Mouse (Mus musculus) CH12.LX (cell line): ENCODE data around the gene Igfals. TPM values are rescaled to one million over a fixed set of nuclear protein-coding genes. Genes with fewer than 3 reads are reported as not detected.

Experiments used
- DNase-seq: peaks from one replicate; pipeline ENCODE4 v3.0.0-alpha.2; 2013; ENCODE audit errors: extremely low read depth
- H3K27ac ChIP-seq: 2 replicates; pipeline ENCODE4 v1.5.1; 2012; ENCODE audit warnings: low read depth, mild to moderate bottlenecking, control low read depth, moderate library complexity; ENCODE audit not compliant: insufficient read depth
- H3K27me3 ChIP-seq: replicated peaks from 2 replicates; pipeline ENCODE3; 2012; ENCODE audit warnings: inconsistent platforms
- H3K36me3 ChIP-seq, 2 experiments: replicated peaks in 1 of 2; 2 replicates each; pipeline versions ENCODE3 to v1.6.1; 2012; ENCODE audit warnings: inconsistent platforms in 1 of 2, low read length in 1 of 2, mild to moderate bottlenecking in 1 of 2, mixed read lengths in 1 of 2, moderate library complexity in 1 of 2; ENCODE audit not compliant: control insufficient read depth in 1 of 2, insufficient read depth in 1 of 2
- H3K4me1 ChIP-seq, 2 experiments: 2 replicates each; pipeline ENCODE4 v1.6.1; 2012; ENCODE audit warnings: inconsistent platforms in 1 of 2, moderate library complexity in 1 of 2; ENCODE audit not compliant: insufficient read depth in 2 of 2, control insufficient read depth in 1 of 2
- H3K4me2 ChIP-seq: 2 replicates; pipeline ENCODE4 v1.6.1; 2012; ENCODE audit warnings: low read depth, mild to moderate bottlenecking, control low read depth; ENCODE audit not compliant: poor library complexity, insufficient read depth, severe bottlenecking
- H3K4me3 ChIP-seq, 3 experiments: fragments of 150-350 bp in 1 of 3; sonication (generic) in 1 of 3; replicated peaks in 1 of 3; 2 replicates each; pipeline versions ENCODE3 to v1.5.1; 2011 to 2012; ENCODE audit warnings: low read depth in 2 of 3, low read length in 2 of 3, mild to moderate bottlenecking in 2 of 3, moderate library complexity in 2 of 3, control low read depth in 1 of 3, improper control_type of control experiment in 1 of 3, inconsistent platforms in 1 of 3, mixed read lengths in 1 of 3; ENCODE audit not compliant: poor library complexity in 1 of 3
- H3K79me2 ChIP-seq: replicated peaks from 2 replicates; pipeline ENCODE4 v1.6.1; 2012; ENCODE audit warnings: mild to moderate bottlenecking, moderate library complexity; ENCODE audit not compliant: control insufficient read depth, poor library complexity, insufficient read depth, severe bottlenecking; ENCODE audit errors: extremely low read depth
- H3K9ac ChIP-seq: 2 replicates; pipeline ENCODE4 v1.6.1; 2012; ENCODE audit warnings: low read depth, mild to moderate bottlenecking, control low read depth, moderate library complexity; ENCODE audit not compliant: insufficient read depth
- H3K9me3 ChIP-seq: replicated peaks from 2 replicates; pipeline ENCODE3; 2012; ENCODE audit warnings: low read length, inconsistent platforms, mixed read lengths
- CHD1 ChIP-seq: IDR thresholded peaks from 2 replicates; pipeline ENCODE4 v1.6.1; 2012; ENCODE audit warnings: low read depth, low read length, improper control_type of control experiment, inconsistent platforms
- E2F4 ChIP-seq: IDR thresholded peaks from 2 replicates; pipeline ENCODE4 v1.6.1; 2011; ENCODE audit warnings: low read depth, low read length, improper control_type of control experiment; ENCODE audit not compliant: insufficient replicate concordance
- EP300 ChIP-seq: IDR thresholded peaks from 2 replicates; pipeline ENCODE4 v1.6.1; 2011; ENCODE audit warnings: low read length, improper control_type of control experiment
- JUND ChIP-seq: conservative IDR thresholded peaks from 2 replicates; pipeline ENCODE4 v1.6.1; 2011; ENCODE audit warnings: low read depth, low read length, improper control_type of control experiment
- KAT2A ChIP-seq: IDR thresholded peaks from 2 replicates; pipeline ENCODE4 v1.6.1; 2012; ENCODE audit warnings: low read length, improper control_type of control experiment, inconsistent platforms; ENCODE audit not compliant: insufficient replicate concordance
- MAFK ChIP-seq: IDR thresholded peaks from 2 replicates; pipeline ENCODE4 v1.6.1; 2011; ENCODE audit warnings: low read length, improper control_type of control experiment; ENCODE audit not compliant: insufficient replicate concordance
- MAZ ChIP-seq: IDR thresholded peaks from 2 replicates; pipeline ENCODE4 v1.6.1; 2012; ENCODE audit warnings: low read depth, mild to moderate bottlenecking, inconsistent platforms, low read length, improper control_type of control experiment, moderate library complexity
- MEF2A ChIP-seq: IDR thresholded peaks from 2 replicates; pipeline ENCODE4 v1.6.1; 2014; ENCODE audit warnings: low read depth, mild to moderate bottlenecking, inconsistent platforms, low read length, improper control_type of control experiment, borderline replicate concordance
- MXI1 ChIP-seq: IDR thresholded peaks from 2 replicates; pipeline ENCODE4 v1.6.1; 2011; ENCODE audit warnings: mild to moderate bottlenecking, low read depth, low read length, improper control_type of control experiment
- MYC ChIP-seq: IDR thresholded peaks from 2 replicates; pipeline ENCODE4 v1.6.1; 2011; ENCODE audit warnings: low read depth, mild to moderate bottlenecking, improper control_type of control experiment, low read length
- SIN3A ChIP-seq: IDR thresholded peaks from 2 replicates; pipeline ENCODE4 v1.6.1; 2012; ENCODE audit warnings: low read length, improper control_type of control experiment, inconsistent platforms
- SMC3 ChIP-seq: IDR thresholded peaks from 2 replicates; pipeline ENCODE4 v1.6.1; 2011; ENCODE audit warnings: low read depth, low read length, improper control_type of control experiment
- TBP ChIP-seq: conservative IDR thresholded peaks from 2 replicates; pipeline ENCODE4 v1.6.1; 2011; ENCODE audit warnings: low read depth, low read length, improper control_type of control experiment
- TCF12 ChIP-seq: IDR thresholded peaks from 2 replicates; pipeline ENCODE4 v1.6.1; 2014; ENCODE audit warnings: low read depth, mild to moderate bottlenecking, inconsistent platforms, low read length, improper control_type of control experiment
- USF1 ChIP-seq: IDR thresholded peaks from 2 replicates; pipeline ENCODE4 v1.6.1; 2014; ENCODE audit warnings: low read depth, mild to moderate bottlenecking, inconsistent platforms, low read length, improper control_type of control experiment
- USF2 ChIP-seq: conservative IDR thresholded peaks from 2 replicates; pipeline ENCODE4 v1.6.1; 2011; ENCODE audit warnings: low read depth, low read length, improper control_type of control experiment
- ZC3H11A ChIP-seq: IDR thresholded peaks from 2 replicates; pipeline ENCODE4 v1.6.1; 2012; ENCODE audit warnings: low read depth, mild to moderate bottlenecking, inconsistent platforms, low read length, improper control_type of control experiment
- ZKSCAN1 ChIP-seq: IDR thresholded peaks from 2 replicates; pipeline ENCODE4 v1.6.1; 2012; ENCODE audit warnings: low read depth, inconsistent platforms, low read length, improper control_type of control experiment, borderline replicate concordance
- ZMIZ1 ChIP-seq: IDR thresholded peaks from 2 replicates; pipeline ENCODE4 v1.6.1; 2012; ENCODE audit warnings: low read depth, mild to moderate bottlenecking, inconsistent platforms, low read length, improper control_type of control experiment
- dilution Hi-C: fragments of 300-500 bp; cut with MboI; formaldehyde crosslinking; loops from 2 replicates; pipeline ENCODE4 v1.14.3; 2020; ENCODE audit warnings: low sequenced_read_pairs; ENCODE audit not compliant: extremely low pct_unique_long_range_greater_than_20kb, extremely low pct_ligation_motif_present
- in situ Hi-C: fragments of 300-500 bp; cut with MboI; formaldehyde crosslinking; loops from 3 replicates; pipeline ENCODE4 v1.14.3; 2019; ENCODE audit warnings: low sequenced_read_pairs, low pct_ligation_motif_present, low pct_unique_long_range_greater_than_20kb, mixed read lengths
- polyA plus RNA-seq: library from polyadenylated mRNA; unstranded; fragments of >175 nt; gene quantifications from 2 replicates; pipeline ENCODE4 v1.2.1, GENCODE M21; 2012; ENCODE audit warnings: low read depth; ENCODE audit not compliant: insufficient read length
- total RNA-seq, 2 experiments: library from RNA; depleted of rRNA; stranded (reverse); fragments of 300-350 nt in 1 of 2; fragments of >200 nt in 1 of 2; gene quantifications; 2 replicates each; pipeline ENCODE4 v1.2.3; 2012 to 2014

Igfals gene
- total and polyA plus RNA-seq, 3 experiments: 5.0 to 9.8 (median 6.3) TPM

DNA sequence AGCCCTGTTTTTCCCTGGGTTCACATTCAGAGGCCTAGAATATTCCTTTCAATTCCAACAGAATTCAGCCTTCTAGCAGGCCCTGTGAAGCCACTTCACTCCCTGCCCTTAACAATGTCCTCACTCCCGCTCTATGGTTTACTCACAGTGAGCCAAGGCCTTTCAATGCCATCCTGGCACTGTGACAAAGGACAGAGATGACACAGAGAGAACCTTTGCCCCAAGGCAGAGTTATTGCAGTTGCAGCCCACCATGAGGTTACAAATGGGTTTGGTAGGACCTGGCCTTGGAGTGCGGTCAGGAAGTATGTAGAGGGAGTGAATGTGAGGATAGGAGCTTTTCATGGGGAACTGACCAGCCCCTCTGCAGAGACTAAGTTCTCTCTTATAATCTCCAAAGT is 41.8 kb downstream of the Igfals start:
- H3K4me3 ChIP-seq: no peak overlapping the region
- H3K27me3 ChIP-seq: no peaks in the 10 kb centered on the region
- no peak for DNase-seq
- TF ChIP-seq ZKSCAN1 (no peak), MYC (no peak), USF1 (no peak), USF2 (no peak), TBP (no peak), KAT2A (no peak), SMC3 (no peak), TCF12 (no peak), ZC3H11A (no peak), JUND (no peak), MEF2A (no peak), MAFK (no peak), E2F4 (no peak), EP300 (no peak)
- TF ChIP-seq, all 38 proteins: peak for 0
- no peaks in the 10 kb centered on the region for H3K4me1 ChIP-seq
- no peak overlapping the region for H3K27ac ChIP-seq
- no peaks in the 10 kb centered on the region for H3K79me2 ChIP-seq
- H3K4me2 ChIP-seq: no peak overlapping the region
- H3K9ac ChIP-seq: no peak overlapping the region
- H3K9me3 ChIP-seq: no peaks in the 10 kb centered on the region
- H3K36me3 ChIP-seq: peaks cover 88 to 100% of the 10 kb centered on the region in 2 experiments
- in situ Hi-C loops (no loop called here), dilution Hi-C loops (no loop called here)

DNA sequence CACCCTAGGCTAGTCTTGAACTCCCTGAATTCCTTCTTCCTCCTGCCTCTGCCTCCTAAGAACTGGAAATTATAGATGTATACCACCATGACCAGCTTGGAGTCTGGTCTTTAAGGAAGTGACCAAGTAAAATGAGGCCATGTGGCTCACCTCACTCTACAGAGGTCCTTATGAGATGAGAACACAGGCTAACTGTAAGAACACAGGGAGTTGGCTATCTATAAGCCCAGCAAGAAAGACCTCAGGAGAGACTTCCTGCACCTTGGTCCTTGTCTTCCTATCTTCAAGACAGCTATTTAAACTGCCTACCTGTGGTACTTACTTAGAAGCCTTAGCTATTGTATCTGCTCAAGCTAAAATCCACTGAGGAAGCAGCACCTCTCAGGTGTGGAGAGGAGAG is 48.2 kb downstream of the Igfals start:
- dilution Hi-C loops: no loop called here
- no peak for TF ChIP-seq SIN3A
- Histone ChIP-seq H3K27me3 (no peaks in the 10 kb centered on the region), H3K9ac (no peak overlapping the region), H3K36me3 (peaks cover 80 to 99% of the 10 kb centered on the region in 2 experiments), H3K9me3 (no peaks in the 10 kb centered on the region), H3K4me3 (no peak overlapping the region), H3K4me1 (no peaks in the 10 kb centered on the region), H3K4me2 (no peak overlapping the region), H3K27ac (no peak overlapping the region), H3K79me2 (no peaks in the 10 kb centered on the region)
- in situ Hi-C loops: no loop called here
- no peak for DNase-seq

DNA sequence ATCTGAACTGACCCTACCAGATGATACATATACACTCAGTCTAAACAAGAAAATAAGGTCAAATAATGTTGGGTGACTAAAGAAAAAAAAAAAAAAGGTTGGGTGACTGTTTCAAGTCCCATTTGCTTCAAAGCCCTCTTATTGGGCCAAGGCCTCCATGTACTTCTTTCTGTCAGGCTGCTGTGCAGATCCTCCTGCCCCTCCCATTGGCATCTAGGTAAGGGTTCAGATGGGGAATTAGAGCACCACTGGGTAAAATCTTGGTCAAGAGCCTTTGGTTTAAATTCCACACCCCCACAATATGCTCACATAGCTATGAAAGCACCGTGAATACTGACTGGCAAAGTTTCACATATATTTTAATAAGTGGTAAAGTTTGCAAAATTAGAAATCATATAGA is 57.4 kb downstream of the Igfals start:
- H3K4me3 ChIP-seq: no peak overlapping the region
- in situ Hi-C loops: no loop called here
- no peaks in the 10 kb centered on the region for H3K4me1 ChIP-seq
- dilution Hi-C loops: no loop called here
- peaks cover 4% of the 10 kb centered on the region for H3K79me2 ChIP-seq
- TF ChIP-seq MXI1 (no peak), ZMIZ1 (no peak), JUND (no peak), CHD1 (no peak), MAZ (no peak)
- H3K9me3 ChIP-seq: no peaks in the 10 kb centered on the region
- H3K36me3 ChIP-seq: peaks cover 80 to 94% of the 10 kb centered on the region in 2 experiments
- no peaks in the 10 kb centered on the region for H3K27me3 ChIP-seq
- DNase-seq: no peak
- no peak overlapping the region for H3K27ac ChIP-seq
- H3K9ac ChIP-seq: no peak overlapping the region
- H3K4me2 ChIP-seq: no peak overlapping the region
